Mouse (Mus musculus) midbrain, embryonic 14.5 days (tissue): ENCODE measurements around the gene Chrna5. TPM values are rescaled to one million over a fixed set of nuclear protein-coding genes. Genes with fewer than 3 reads are reported as not detected.

ENCODE experiments used
- ATAC-seq: fragments of 200-750 bp; cut with Nextera tagmentation; 2 replicates; pipeline ENCODE4 v1.8.0; 2017; ENCODE audit warnings: moderate number of reproducible peaks, moderate library complexity; ENCODE audit not compliant: low FRiP score, low TSS enrichment
- DNase-seq: peaks from one replicate; pipeline ENCODE4 v3.0.0-alpha.2; 2015
- H3K27ac ChIP-seq: fragments of 300-500 bp; sonication (generic); replicated peaks from 2 replicates; pipeline ENCODE4 v1.5.1; 2014; ENCODE audit warnings: mild to moderate bottlenecking, low read depth, low read length, moderate library complexity
- H3K27me3 ChIP-seq: fragments of 300-500 bp; sonication (generic); 2 replicates; pipeline ENCODE4 v1.6.1; 2014; ENCODE audit warnings: low read length, control low read depth, mixed read lengths; ENCODE audit not compliant: control insufficient read depth, insufficient read depth
- H3K36me3 ChIP-seq: fragments of 300-500 bp; sonication (generic); 2 replicates; pipeline ENCODE4 v1.6.1; 2014; ENCODE audit warnings: low read length, control low read depth; ENCODE audit not compliant: control insufficient read depth, insufficient read depth
- H3K4me1 ChIP-seq: fragments of 300-500 bp; sonication (generic); 2 replicates; pipeline ENCODE4 v1.6.1; 2014; ENCODE audit warnings: mild to moderate bottlenecking, antibody characterized with exemption, low read length, control low read depth; ENCODE audit not compliant: control insufficient read depth, insufficient read depth
- H3K4me2 ChIP-seq: fragments of 300-500 bp; sonication (generic); 2 replicates; pipeline ENCODE4 v1.6.1; 2014; ENCODE audit warnings: mild to moderate bottlenecking, low read length, moderate library complexity
- H3K4me3 ChIP-seq: fragments of 300-500 bp; sonication (generic); replicated peaks from 2 replicates; pipeline ENCODE4 v1.5.1; 2014; ENCODE audit warnings: low read depth, low read length
- H3K9ac ChIP-seq: fragments of 300-500 bp; sonication (generic); replicated peaks from 2 replicates; pipeline ENCODE4 v1.6.1; 2014; ENCODE audit warnings: mild to moderate bottlenecking, low read length, moderate library complexity
- H3K9me3 ChIP-seq: fragments of 300-500 bp; sonication (generic); 2 replicates; pipeline ENCODE4 v1.6.1; 2016; ENCODE audit warnings: low read length, control low read depth, mixed read lengths; ENCODE audit not compliant: control insufficient read depth
- WGBS: fragments of 180-500 bp; shearing (Covaris S2); extraction: QIAGEN DNeasy Blood & Tissue Kit; methylation state at CpG from one replicate; pipeline ENCODE4 v1.1.7; 2014; 5-methylcytosine and 5-hydroxymethylcytosine counted together
- polyA plus RNA-seq: library from polyadenylated mRNA; unstranded; fragments of >200 nt; fragmentation: Nextera tagmentation; extraction: Ambion mirVana; gene quantifications from 2 replicates; pipeline ENCODE4 v1.2.1, GENCODE M21; 2014

Gene Chrna5
- polyA plus RNA-seq, 1 experiment from 2014 or later = 8.0 TPM

DNA sequence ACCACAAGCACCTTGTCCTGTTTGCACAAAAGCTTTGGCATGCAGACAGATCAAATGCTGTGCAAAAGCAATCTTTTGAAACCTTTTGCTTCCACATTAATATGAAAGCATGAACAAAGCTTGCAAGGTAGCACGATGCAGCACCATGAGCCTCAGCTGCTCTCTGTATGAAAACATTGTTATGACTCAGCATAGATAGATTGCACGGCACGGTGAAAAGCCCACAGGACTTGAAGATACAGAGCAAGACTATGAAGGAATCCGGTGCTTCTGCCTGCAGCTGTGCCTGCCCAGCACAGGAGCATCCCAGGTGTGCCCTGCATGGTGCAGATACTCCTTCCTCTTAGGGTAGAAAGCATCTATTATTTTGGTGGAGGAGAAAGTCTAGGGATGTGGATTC is 22.9 kb downstream of the Chrna5 start:
- ATAC-seq = no peak
- Histone ChIP-seq H3K9ac (no peak overlapping the region), H3K4me3 (no peak overlapping the region), H3K4me2 (no peak overlapping the region), H3K27ac (no peak overlapping the region), H3K27me3 (no peaks in the 10 kb centered on the region), H3K4me1 (no peaks in the 10 kb centered on the region), H3K9me3 (no peaks in the 10 kb centered on the region), H3K36me3 (no peaks in the 10 kb centered on the region)
- DNase-seq = peak; percentile 39
- 73% methylated on average over 4 of the region's 4 CpGs for WGBS

DNA sequence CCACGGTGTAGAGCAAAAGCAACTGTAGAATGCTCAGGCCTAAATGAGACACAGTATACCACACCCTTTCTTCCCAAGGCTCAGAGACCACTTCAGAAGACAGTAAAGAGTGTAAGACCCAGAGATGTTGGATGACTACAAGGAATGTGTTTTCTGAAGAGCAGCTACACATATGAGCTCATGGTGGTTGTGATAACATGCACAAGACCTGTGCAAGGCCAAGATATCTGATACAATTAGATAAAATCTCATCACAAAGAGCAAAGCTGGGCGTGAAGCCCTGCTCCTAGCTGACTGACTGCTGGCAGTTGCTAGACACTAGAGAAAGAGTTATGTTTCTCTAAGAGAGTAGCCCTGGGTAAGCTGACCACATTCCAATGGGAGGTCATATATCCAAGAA is 29.0 kb downstream of the Chrna5 start:
- H3K9me3 ChIP-seq = no peaks in the 10 kb centered on the region
- WGBS = 90% methylated on average over 2 of the region's 2 CpGs
- ATAC-seq (no peak), DNase-seq (no peak)
- no peak overlapping the region for H3K4me3 ChIP-seq
- no peak overlapping the region for H3K4me2 ChIP-seq
- no peaks in the 10 kb centered on the region for H3K4me1 ChIP-seq
- H3K27me3 ChIP-seq = no peaks in the 10 kb centered on the region
- no peaks in the 10 kb centered on the region for H3K36me3 ChIP-seq
- no peak overlapping the region for H3K27ac ChIP-seq
- H3K9ac ChIP-seq = no peak overlapping the region

DNA sequence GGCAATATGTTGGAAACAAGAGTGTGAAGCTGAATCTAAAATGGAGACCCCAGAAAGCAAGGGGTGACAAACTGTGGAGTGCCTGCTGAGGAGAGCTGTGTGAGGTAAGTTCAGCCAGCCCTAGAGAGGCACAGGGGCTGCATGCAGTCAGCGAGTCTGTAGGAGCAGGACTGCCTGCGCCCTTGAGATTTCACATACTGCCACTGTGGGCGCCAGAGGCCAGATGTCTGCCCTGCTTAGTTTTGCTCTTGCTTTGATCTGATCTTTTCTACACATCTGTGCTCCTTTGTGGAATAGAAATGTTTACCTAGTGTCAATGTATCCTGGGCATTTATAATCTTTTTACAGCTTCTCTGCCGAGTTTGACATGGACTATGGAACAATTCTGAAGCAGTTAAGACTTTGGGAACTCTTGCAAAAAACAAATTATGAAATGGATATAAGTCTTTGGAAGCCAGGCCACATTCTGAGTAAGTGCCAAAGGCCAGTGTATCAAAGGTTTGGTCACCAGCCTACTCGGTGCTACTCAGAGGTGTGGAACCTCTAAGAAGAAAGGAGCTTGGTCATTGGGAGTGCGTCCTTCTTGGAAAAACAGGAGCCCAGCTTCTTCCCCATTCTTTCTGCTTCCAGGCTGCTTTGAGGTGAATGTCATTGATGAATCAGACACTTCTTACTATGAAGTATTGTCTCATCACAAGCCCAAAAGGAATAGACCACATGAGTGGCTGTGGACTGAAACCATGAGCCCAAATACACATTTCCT is 30.1 kb downstream of the Chrna5 start:
- H3K36me3 ChIP-seq = peaks cover 6% of the 10 kb centered on the region
- no peak overlapping the region for H3K9ac ChIP-seq
- ATAC-seq (no peak), DNase-seq (no peak)
- no peaks in the 10 kb centered on the region for H3K4me1 ChIP-seq
- H3K4me2 ChIP-seq = no peak overlapping the region
- 55% methylated on average over 6 of the region's 6 CpGs for WGBS
- H3K27me3 ChIP-seq = no peaks in the 10 kb centered on the region
- H3K27ac ChIP-seq = no peak overlapping the region
- no peaks in the 10 kb centered on the region for H3K9me3 ChIP-seq
- H3K4me3 ChIP-seq = no peak overlapping the region

DNA sequence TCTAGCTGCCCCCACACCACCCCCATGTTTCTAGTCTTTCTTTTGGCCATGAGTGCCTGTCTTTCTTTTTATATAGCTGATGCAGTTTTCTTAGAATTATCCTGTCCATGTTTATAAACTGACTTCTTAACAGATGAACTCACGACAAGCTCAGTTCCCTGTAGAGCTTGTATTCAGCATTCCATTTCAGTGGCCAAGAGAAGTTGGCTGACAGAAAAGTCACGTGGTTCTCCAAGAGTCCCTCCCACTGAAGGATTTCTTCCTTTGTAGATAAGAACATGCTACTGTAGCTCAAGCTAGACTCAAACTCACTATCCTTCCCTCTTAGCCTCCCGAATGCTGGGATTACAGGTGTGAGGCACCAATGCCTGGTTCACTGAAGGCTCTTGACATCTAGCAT is 36.2 kb downstream of the Chrna5 start:
- DNase-seq (no peak), ATAC-seq (no peak)
- no peak overlapping the region for H3K4me3 ChIP-seq
- 88% methylated on average over 3 of the region's 3 CpGs for WGBS
- H3K4me2 ChIP-seq = no peak overlapping the region
- no peaks in the 10 kb centered on the region for H3K4me1 ChIP-seq
- H3K9ac ChIP-seq = no peak overlapping the region
- H3K27ac ChIP-seq = no peak overlapping the region
- H3K36me3 ChIP-seq = peaks cover 10% of the 10 kb centered on the region
- no peaks in the 10 kb centered on the region for H3K9me3 ChIP-seq
- no peaks in the 10 kb centered on the region for H3K27me3 ChIP-seq

DNA sequence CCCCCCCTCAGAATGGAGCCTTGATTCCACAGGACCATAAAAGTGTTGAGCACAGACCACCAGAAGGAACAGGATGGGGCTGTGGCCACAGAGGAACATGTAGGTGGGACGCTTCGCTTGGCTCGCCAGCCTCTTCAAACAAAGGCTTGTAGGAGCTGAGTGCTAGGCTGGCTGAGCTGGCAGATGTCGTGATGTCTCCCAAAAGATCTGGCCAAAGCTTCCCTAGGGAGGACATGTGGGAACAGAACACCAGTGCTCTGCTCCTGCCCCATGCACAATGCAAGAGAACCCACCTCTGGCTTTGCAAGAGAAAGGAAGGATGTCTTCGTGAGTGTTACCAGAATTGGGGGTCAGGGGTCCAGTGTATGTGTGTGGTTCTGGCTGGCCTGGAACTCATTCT is 42.6 kb downstream of the Chrna5 start:
- Histone ChIP-seq H3K4me2 (no peak overlapping the region), H3K27me3 (peaks cover 26% of the 10 kb centered on the region), H3K27ac (no peak overlapping the region), H3K9me3 (no peaks in the 10 kb centered on the region), H3K4me1 (0 out of 2 replicates have a peak, but pooled peaks cover 14% of the 10 kb centered on the region), H3K4me3 (no peak overlapping the region), H3K36me3 (0 out of 2 replicates have a peak, but pooled peaks cover 2% of the 10 kb centered on the region), H3K9ac (no peak overlapping the region)
- ATAC-seq = no peak
- DNase-seq = no peak
- WGBS = 80% methylated on average over 5 of the region's 5 CpGs

DNA sequence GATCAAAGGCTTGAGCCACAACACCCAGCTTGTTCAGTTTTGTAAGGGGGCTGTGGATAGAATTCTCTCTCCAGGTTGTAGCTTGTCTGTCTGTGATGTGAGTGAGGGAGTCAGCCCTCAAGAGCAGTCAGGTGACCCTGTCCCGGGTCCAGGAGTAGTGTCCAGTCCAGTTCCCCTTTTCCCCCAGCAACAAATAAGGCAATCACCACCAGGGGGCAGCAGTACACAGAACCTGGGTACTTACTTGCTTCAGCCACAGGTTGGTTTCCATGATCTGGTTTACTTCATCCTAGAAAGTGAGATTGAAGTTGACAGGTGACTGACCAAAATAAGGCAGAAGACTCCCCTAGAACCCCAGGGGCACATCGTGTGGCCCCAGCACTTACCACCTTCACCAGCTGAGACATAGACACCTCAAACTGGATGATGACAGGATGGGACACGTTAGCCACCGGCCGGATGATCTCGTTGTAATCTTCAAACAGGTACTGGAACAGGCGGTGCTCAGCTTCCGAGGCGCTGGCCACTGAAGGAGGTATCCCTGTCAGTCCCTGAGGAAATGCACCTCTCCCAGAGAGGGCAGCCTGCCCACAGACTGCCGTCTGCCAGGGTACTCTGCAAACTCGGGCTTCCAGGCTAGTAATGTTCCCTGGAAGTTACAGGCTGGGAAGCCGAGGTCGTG is 43.4 kb downstream of the Chrna5 start:
- Histone ChIP-seq H3K36me3 (0 out of 2 replicates have a peak, but pooled peaks cover 2% of the 10 kb centered on the region), H3K9ac (no peak overlapping the region), H3K4me2 (no peak overlapping the region), H3K27ac (no peak overlapping the region), H3K4me3 (no peak overlapping the region), H3K9me3 (no peaks in the 10 kb centered on the region), H3K4me1 (0 out of 2 replicates have a peak, but pooled peaks cover 14% of the 10 kb centered on the region), H3K27me3 (peaks cover 26% of the 10 kb centered on the region)
- 43% methylated on average over 13 of the region's 13 CpGs for WGBS
- ATAC-seq (no peak), DNase-seq (peak; percentile 91)

DNA sequence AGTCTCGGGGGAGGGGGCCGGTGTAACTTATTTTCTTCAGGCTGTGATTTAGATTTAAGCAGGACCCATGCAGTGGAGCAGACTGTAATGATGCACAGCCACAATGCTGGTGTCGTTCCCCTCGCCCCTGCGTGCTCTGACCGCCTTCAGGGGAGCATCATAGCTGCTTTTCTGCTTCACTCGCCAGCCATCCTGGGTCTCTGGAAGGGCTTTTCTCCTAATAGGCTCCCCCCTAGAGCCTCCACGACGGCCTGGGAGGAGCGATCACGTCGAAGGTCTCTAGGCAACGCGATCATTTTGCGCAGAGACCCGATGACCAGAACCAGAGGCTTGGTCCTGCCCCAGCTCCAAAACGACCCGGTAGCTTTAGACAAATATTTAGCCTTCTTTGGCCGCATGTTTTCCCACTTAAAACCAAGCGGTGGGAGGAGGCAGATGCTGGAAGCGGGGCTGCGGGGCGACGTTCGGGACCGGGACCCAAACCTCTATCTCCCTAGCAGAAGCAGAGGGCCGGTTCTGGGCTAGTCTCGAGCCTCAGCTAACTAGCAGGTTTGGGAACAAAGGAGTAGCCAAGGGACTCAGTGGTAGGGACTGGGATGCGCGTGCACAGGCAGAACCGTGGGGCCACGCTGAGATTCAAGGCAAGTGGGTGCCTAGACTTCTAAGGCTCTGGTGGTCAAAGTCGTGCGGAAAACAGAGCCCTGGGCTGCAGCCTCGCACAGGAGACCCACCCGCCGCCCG is 45.0 kb downstream of the Chrna5 start:
- Histone ChIP-seq H3K9me3 (no peaks in the 10 kb centered on the region), H3K4me3 (peak overlapping the region; percentile 51), H3K27ac (peak overlapping the region; percentile 61), H3K4me1 (0 out of 2 replicates have a peak, but pooled peaks cover 14% of the 10 kb centered on the region), H3K36me3 (0 out of 2 replicates have a peak, but pooled peaks cover 2% of the 10 kb centered on the region), H3K27me3 (peaks cover 26% of the 10 kb centered on the region), H3K4me2 (peak overlapping the region; percentile 82), H3K9ac (peak overlapping the region; percentile 69)
- ATAC-seq (0 out of 2 replicates have a peak, but pooled peaks have one; percentile 36), DNase-seq (peak; percentile 63)
- 8% methylated on average over 38 of the region's 38 CpGs for whole genome bisulfite sequencing

DNA sequence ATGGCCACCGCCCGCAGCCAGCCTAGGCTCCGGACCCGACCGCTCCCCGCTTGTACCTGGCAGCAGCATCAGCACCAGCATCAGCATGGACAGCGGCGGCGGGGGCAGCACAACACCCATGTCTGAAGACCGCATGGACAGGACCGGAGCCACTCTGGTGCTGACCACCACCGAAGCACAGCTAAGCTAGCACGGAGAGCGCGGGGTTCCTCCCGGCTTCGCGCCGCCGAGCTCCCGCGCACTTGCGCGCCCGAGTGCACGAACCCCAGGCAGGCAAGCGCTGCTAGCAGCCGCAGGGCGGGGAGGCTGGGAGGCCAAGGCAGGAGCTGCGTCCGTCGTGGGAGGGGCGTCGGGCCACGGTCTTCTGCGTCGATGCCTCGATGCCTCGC is 45.6 kb downstream of the Chrna5 start, which contains the start of gene Chrna3:
Gene Chrna3, minus strand, starts transcription at position 288 of the 389 bp plus-strand sequence.
- Histone ChIP-seq H3K4me2 (peak within 1 kb of the TSS; percentile 82), H3K4me1 (peaks cover 14% of the 10 kb centered on the region; the same call in 1 of the 2 replicates), H3K9me3 (no peaks in the 10 kb centered on the region), H3K27me3 (peaks cover 26% of the 10 kb centered on the region), H3K9ac (peak within 1 kb of the TSS; percentile 69), H3K36me3 (0 out of 2 replicates have a peak, but pooled peaks cover 2% of the 10 kb centered on the region), H3K27ac (peak within 1 kb of the TSS; percentile 61), H3K4me3 (peak within 1 kb of the TSS; percentile 51)
- under 1% methylated on average over 39 of the region's 39 CpGs for WGBS
- ATAC-seq (peak; percentile 62), DNase-seq (peak; percentile 80)
